Mouse (Mus musculus) ES-Bruce4 (cell line): ENCODE measurements around the gene Klrd1. TPM values are rescaled to one million over a fixed set of nuclear protein-coding genes. Genes with fewer than 3 reads are reported as not detected.

Experiments used
- H3K27ac ChIP-seq: 2 replicates; pipeline ENCODE4 v1.5.1; 2012; ENCODE audit warnings: low read length, inconsistent platforms; ENCODE audit not compliant: insufficient read depth
- H3K27me3 ChIP-seq: 2 replicates; pipeline ENCODE4 v1.6.1; 2012; ENCODE audit warnings: mild to moderate bottlenecking, low read length, inconsistent platforms; ENCODE audit not compliant: control insufficient read depth, poor library complexity, insufficient read depth, severe bottlenecking
- H3K36me3 ChIP-seq: 2 replicates; pipeline ENCODE4 v1.6.1; 2012; ENCODE audit warnings: inconsistent platforms, mild to moderate bottlenecking, low read length, moderate library complexity; ENCODE audit not compliant: control insufficient read depth, poor library complexity, insufficient read depth, severe bottlenecking
- H3K4me1 ChIP-seq: one replicate; pipeline ENCODE4 v1.8.1; 2011; ENCODE audit warnings: low read length; ENCODE audit not compliant: control insufficient read depth, insufficient read depth
- H3K4me3 ChIP-seq: 2 replicates; pipeline ENCODE4 v1.5.1; 2011; ENCODE audit warnings: low read depth, mild to moderate bottlenecking, low read length
- H3K9ac ChIP-seq: 2 replicates; pipeline ENCODE4 v1.6.1; 2012; ENCODE audit warnings: low read depth, mild to moderate bottlenecking, inconsistent platforms; ENCODE audit not compliant: poor library complexity, severe bottlenecking
- H3K9me3 ChIP-seq: replicated peaks from 2 replicates; pipeline ENCODE4 v1.6.1; 2012; ENCODE audit warnings: mild to moderate bottlenecking, low read length, inconsistent platforms; ENCODE audit not compliant: control insufficient read depth, poor library complexity, insufficient read depth, severe bottlenecking
- CTCF ChIP-seq: IDR thresholded peaks from one replicate; pipeline ENCODE4 v1.8.1; 2011; ENCODE audit warnings: low read depth, low read length
- EP300 ChIP-seq: IDR thresholded peaks from 2 replicates; pipeline ENCODE4 v1.6.1; 2011; ENCODE audit warnings: low read depth, low read length; ENCODE audit not compliant: insufficient read depth
- POLR2A ChIP-seq: IDR thresholded peaks from one replicate; pipeline ENCODE4 v1.8.1; 2011; ENCODE audit warnings: low read length; ENCODE audit not compliant: insufficient read depth
- polyA plus RNA-seq: library from polyadenylated mRNA; stranded (reverse); fragments of >200 nt; gene quantifications from 2 replicates; pipeline ENCODE4 v1.2.4, GENCODE M21; 2011; ENCODE audit warnings: low read depth; ENCODE audit not compliant: missing spikeins, insufficient read depth, insufficient read length

The Klrd1 gene
- not detected in 2 replicates for polyA plus RNA-seq

GRCm38 (mm10) chr6:129591508-129591907 lies at the start of gene Klrd1:
Klrd1 (plus strand) TSS chr6:129591782.
- no peak within 1 kb of the TSS for H3K9ac ChIP-seq
- no peak within 1 kb of the TSS for H3K4me3 ChIP-seq
- H3K27me3 ChIP-seq: no peaks in the 10 kb centered on the region
- TF ChIP-seq EP300 (no peak), POLR2A (no peak), CTCF (no peak)
- no peaks in the 10 kb centered on the region for H3K36me3 ChIP-seq
- H3K4me1 ChIP-seq: no peaks in the 10 kb centered on the region
- H3K27ac ChIP-seq: no peak within 1 kb of the TSS
- H3K9me3 ChIP-seq: no peaks in the 10 kb centered on the region

GRCm38 (mm10) chr6:129541931-129542330 lies 49.7 kb upstream of the Klrd1 start:
- Histone ChIP-seq H3K9me3 (no peaks in the 10 kb centered on the region), H3K9ac (no peak overlapping the region)
- TF ChIP-seq POLR2A (no peak), EP300 (no peak), CTCF (no peak)

DNA sequence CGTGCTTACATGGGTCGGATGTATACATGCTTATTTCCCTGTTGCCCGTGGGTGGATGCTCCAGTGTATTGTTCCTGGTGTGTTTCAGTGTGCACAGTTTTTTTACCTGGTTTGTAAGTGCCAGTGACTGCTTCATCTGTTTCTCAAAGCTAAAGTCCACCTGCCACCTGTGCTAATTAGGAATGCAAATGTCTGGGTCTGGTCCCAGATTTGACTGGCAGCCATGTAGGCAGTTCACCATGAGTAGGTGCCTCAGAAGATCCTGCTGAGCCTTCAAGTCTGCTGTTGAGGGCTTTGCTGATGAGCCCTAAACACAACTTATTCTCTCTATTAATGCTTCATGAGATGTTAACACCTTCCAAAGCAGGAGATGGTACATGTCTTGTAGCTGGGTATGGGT lies 49.0 kb upstream of the Klrd1 start:
- Histone ChIP-seq H3K4me3 (no peak overlapping the region), H3K9me3 (no peaks in the 10 kb centered on the region), H3K4me1 (no peaks in the 10 kb centered on the region), H3K27ac (no peak overlapping the region), H3K9ac (no peak overlapping the region), H3K27me3 (no peaks in the 10 kb centered on the region), H3K36me3 (peaks cover 25% of the 10 kb centered on the region)
- TF ChIP-seq POLR2A (no peak), CTCF (no peak), EP300 (no peak)

More at GRCm38 (mm10) chr6:129541931-129542330, 49.7 kb upstream of the Klrd1 start:
- H3K27me3 ChIP-seq: no peaks in the 10 kb centered on the region
- peaks cover 25% of the 10 kb centered on the region for H3K36me3 ChIP-seq
- H3K4me1 ChIP-seq: no peaks in the 10 kb centered on the region
- H3K4me3 ChIP-seq: no peak overlapping the region
- no peak overlapping the region for H3K27ac ChIP-seq

- peaks cover 20% of the 10 kb centered on the region for H3K36me3 ChIP-seq
- no peak overlapping the region for H3K27ac ChIP-seq
- no peak overlapping the region for H3K4me3 ChIP-seq
- no peaks in the 10 kb centered on the region for H3K27me3 ChIP-seq
- H3K9me3 ChIP-seq: no peaks in the 10 kb centered on the region
- TF ChIP-seq EP300 (no peak), CTCF (no peak), POLR2A (no peak)
- H3K9ac ChIP-seq: no peak overlapping the region
- no peaks in the 10 kb centered on the region for H3K4me1 ChIP-seq
Observed at GRCm38 (mm10) chr6:129543709-129544606, 47.6 kb upstream of the Klrd1 start.

DNA sequence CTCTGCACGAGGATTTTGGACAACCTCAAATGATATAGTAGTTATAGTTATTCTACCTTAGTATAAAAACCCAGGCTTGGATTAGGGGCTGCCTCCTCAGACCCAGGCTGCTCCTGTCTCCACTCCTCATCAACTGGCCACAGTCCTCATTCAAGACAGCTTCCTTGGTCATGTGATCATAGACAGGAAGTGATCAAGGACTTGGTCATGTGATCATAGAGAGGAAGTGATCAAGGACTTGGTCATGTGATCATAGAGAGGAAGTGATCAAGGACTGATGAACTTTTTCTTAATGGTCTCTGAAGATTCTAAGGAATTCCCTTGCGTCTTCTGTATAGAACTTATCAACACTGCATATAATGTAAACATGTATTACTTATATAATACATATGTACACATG lies 44.3 kb upstream of the Klrd1 start:
- Histone ChIP-seq H3K4me3 (no peak overlapping the region), H3K27me3 (no peaks in the 10 kb centered on the region), H3K36me3 (no peaks in the 10 kb centered on the region), H3K9ac (no peak overlapping the region), H3K4me1 (no peaks in the 10 kb centered on the region), H3K9me3 (no peaks in the 10 kb centered on the region), H3K27ac (no peak overlapping the region)
- TF ChIP-seq POLR2A: no peak
- TF ChIP-seq EP300: no peak
- TF ChIP-seq CTCF: no peak

- TF ChIP-seq POLR2A: no peak
- TF ChIP-seq EP300: no peak
- TF ChIP-seq CTCF: no peak
- no peak overlapping the region for H3K4me3 ChIP-seq
- no peaks in the 10 kb centered on the region for H3K9me3 ChIP-seq
- H3K4me1 ChIP-seq: no peaks in the 10 kb centered on the region
- H3K27ac ChIP-seq: no peak overlapping the region
- H3K36me3 ChIP-seq: no peaks in the 10 kb centered on the region
- no peaks in the 10 kb centered on the region for H3K27me3 ChIP-seq
- no peak overlapping the region for H3K9ac ChIP-seq
Observed at GRCm38 (mm10) chr6:129548009-129548408, 43.6 kb upstream of the Klrd1 start.
